Mouse (Mus musculus) cerebellum, adult 18-20 months (tissue): ENCODE measurements around the gene Slc25a13.
A peak's percentile ranks its signal among the peaks of the same experiment; 100 is the strongest.

Experiments used
- DNase-seq, 2 experiments: peaks; one replicate each; pipeline ENCODE4 v3.0.0; 2021

Gene Slc25a13

GRCm38 (mm10) chr6:6216507-6217285, at the start of gene Slc25a13:
Gene Slc25a13, minus strand, starts transcription at chr6:6217173.
- peak; percentile 42 to 51 for DNase-seq

DNA sequence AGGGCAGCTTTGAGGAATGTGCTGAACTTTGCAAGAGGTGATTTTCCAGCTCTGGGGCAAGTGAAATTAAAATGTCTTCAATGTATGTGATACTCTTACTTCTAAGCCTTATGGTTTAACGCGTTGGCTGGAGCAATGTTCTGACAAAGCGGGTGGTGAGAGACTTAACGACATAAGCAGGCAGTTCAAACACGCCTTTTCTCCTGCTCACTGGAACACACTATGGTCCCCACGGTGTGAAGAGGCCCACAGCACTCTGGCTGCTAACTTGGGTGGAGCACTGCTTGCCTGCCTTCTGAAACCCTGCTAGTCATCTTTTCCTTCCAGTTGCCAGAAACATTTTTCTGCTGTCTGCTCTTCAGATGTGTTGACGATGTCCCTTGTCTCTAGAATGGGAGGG, 48.8 kb upstream of the Slc25a13 start:
- no peak for DNase-seq

GRCm38 (mm10) chr6:6263293-6263911, 46.4 kb upstream of the Slc25a13 start:
- no peak for DNase-seq

DNA sequence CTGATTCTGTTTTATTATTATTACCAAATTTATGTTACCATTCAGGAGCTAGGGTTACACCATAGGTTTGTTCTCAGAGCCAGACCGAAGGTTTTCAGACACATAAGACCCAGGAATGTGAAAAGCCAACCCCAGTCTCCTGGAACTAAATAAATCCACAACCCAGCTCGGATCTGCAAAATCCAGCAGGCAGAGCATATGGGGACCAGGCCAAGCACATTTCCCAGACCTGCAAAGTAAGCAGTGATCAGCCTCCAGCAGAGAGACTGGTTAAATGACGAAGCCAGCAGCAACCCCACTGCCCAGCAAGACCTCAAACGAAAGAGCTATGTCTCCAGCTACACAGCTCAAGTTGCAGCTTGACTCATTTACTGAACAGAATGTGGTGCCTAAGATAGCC, 43.9 kb upstream of the Slc25a13 start:
- no peak for DNase-seq

DNA sequence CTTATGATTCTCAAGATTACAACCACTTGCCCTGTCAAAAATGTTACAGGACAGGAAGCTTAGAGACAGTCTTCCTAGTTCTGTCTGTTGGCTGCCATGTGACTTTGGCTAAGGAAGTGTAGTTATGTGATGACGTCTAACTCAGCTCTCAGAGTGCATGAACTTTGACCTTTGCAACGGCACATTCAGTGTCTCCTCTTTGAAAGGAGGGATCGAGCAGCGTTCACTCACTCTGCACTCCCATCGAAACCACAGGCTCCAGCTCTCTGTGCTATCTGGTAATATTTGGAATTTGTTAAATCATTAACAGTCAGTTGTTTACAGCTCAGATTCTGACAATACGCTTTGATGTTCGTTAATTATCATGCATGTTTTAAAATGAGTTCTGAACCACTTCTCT, 31.5 kb upstream of the Slc25a13 start:
- no peak for DNase-seq

- DNase-seq, result no peak
Observed at GRCm38 (mm10) chr6:6243828-6244227, 26.9 kb upstream of the Slc25a13 start.

DNA sequence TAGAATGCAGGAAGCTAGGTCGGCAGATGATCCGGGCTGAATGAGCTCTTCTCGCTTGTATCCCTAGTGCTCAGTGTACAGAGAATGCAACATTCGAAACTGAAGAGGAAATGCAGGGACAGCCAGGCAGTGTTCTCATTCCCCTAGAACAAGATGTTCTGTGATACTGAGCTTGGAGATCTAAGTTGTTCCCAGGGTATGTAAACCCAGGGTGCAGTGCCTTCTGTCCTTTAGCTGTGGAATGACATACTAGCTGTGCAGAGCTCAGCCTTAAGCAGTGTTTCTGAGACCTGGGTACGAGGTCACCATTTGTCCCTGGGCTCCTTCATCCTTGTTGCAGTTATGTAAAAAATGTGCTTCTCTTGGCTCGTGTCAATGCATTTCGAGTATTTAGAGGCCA, 25.1 kb upstream of the Slc25a13 start:
- no peak for DNase-seq

GRCm38 (mm10) chr6:6236788-6237298, 19.9 kb upstream of the Slc25a13 start:
- no peak for DNase-seq

- no peak for DNase-seq
Observed at GRCm38 (mm10) chr6:6230262-6230661, 13.3 kb upstream of the Slc25a13 start.

GRCm38 (mm10) chr6:6222721-6223120, 5.7 kb upstream of the Slc25a13 start:
- DNase-seq, result peak in 1 of 2 experiments; percentile 7

DNA sequence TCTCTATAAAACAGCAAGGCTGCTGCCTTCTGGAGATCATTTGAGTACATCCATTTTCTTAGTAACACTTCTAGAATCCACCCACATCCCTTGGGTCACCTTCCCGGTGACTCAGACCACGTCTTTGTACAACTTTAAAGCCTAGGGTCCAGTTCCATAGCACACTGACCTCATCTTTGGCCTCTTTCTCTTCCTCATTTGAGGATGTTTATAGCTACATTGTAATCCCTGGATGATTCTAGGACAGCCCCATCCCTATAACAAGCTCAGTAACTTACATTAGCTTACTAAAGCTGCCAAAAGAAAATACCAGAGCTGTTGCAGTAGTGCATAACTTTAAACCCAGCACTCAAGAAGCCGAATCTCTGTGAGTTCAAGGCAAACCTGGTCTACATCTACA, 3.6 kb upstream of the Slc25a13 start:
- no peak for DNase-seq

DNA sequence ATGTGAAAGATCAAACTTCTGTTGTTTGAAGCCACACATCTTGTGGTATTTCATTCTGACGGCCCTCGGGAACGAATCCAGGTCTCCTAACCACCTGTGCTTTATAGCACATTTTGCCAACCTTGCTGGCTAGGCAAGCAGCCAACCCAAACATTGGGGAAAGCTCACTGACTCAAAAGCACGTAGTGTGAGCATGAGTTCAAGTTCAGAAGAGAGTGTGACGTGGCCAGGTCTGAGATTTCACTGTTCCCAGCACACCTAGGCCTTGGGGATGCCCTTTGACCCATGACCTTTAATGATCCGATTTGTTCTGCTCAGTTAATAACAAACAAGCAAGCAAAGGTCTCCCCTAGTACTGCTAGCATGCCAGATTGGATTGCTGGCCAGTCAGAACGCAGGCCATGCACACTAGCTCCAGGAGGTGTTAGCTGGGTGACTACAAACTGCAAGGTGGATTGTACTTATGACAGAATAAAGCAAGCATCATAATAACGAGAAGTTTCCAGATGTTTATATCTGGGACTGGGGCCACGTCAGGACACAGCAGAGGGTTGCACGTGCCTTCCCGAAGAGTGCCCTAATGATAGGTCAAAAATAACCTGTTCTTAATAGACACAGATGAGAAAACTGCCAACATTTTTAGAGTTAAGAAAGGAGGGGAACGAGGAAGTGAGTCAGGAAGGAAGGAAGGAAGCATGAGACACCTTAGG, 2.8 kb upstream of the Slc25a13 start:
- no peak for DNase-seq

DNA sequence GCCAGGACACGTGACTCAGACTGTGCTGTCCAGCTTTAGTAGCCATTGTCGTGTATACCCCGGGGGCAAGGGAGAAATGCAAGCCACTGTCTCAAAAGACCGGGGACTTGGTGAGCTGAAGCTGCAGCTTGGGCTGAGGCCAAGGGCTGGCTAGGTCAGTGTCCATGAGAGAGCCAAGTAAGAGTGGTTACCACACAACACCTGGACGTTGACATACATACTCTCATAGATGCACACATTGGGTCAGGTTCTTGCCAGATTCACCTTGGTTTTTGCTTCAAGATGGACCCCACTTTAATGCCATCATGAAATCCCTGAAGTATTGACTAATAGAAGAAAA, 283 bp upstream of the Slc25a13 start:
- DNase-seq, result no peak

DNA sequence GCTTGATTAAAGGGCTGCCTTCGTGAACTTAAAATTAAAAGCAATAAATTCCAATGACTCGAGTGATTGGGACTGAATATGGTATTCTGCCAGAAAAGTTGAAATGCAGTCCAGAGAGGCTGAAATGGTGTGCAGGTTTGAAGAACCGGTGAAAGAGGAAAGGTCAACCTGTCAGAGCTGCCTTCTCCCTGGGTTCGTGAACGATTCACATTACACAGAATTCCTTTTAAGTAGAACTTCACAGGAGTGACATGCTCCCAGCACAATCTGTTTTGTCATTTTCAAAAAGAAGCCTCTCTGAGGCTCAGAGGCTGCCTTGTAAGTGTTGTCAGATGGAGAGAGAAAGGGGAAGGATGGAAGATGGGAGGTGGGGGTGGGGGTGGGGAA, 860 bp downstream of the Slc25a13 start:
- no peak for DNase-seq

DNA sequence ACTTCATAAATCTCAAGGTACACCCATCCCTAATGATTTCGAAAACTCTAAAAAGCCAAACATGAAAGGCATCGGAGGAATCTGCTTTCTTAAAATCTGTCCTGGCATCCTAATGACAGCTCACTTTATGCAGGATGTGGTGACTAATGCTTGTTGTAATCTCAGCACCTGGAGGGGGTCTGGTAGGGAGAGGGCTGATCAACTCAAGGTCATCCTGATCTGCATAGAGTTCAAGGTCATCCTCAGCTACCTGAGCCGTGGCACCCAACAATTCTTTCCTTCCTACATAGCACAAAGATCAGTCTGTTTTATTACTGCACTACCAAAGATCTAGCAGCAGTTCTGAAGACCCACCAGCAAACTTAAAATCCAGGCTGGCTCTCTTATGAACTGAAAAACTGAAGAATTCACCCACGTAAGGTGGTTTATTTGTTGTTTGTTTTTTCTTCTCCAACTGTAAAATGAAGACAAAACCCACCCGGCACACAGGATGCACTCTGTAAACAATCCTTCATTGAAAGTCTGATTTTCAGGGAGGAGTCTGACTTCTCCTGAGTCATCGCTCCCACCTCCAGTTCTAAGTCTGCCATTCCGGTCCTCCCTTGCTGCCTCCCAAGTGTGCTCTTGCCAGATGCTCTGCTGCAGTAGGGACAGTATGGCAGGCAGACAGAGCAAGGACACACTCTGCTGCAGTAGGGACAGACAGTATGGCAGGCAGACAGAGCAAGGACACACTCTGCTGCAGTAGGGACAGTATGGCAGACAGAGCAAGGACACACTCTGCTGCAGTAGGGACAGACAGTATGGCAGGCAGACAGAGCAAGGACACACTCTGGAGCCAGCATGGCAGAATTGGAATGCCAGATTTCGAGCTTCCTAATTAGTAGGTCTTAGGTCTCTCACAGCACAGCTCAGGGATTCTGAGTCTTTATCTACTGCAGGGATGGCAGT, 4.3 kb downstream of the Slc25a13 start:
- no peak for DNase-seq

DNA sequence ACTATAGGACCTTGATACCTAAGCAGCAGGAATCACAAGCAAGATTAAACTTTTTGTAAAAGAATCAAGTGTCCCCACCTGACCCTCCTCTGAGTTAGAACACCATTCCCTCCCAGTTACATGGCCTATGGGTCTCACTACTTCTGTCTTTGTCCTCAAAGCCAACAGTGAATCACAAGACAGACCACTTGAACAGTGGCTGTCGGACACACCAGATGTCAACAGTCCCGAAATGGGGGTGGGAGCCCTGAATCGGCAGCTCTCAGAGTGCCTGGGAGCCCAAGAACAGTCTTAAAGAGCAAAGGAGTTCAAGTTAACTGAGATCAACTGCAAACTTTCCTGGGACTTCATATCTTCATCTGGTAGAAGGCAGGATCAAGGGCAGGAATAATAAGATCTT, 5.0 kb downstream of the Slc25a13 start:
- no peak for DNase-seq

- no peak for DNase-seq
Observed at GRCm38 (mm10) chr6:6210637-6211036, 6.3 kb downstream of the Slc25a13 start.

GRCm38 (mm10) chr6:6208351-6209059, 8.5 kb downstream of the Slc25a13 start:
- DNase-seq, result no peak

DNA sequence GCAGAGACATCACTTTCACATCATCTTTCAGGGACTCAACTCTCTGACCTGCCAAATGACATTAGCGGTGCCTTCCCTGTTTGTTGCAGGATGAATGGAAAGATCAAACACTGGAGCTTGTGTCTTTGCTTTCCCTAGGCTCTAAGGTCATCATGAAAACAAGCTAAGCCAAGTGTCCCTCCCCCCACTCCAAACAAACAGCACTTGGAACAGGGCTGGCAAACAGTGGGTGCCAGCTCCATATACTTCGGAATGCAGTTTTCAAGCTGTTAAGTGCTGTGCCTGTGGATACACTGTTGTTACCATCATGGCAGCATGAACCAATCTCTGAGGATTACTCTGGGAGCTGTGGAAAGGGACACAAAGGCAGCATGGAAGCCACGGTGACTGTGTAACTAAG, 9.1 kb downstream of the Slc25a13 start:
- no peak for DNase-seq

GRCm38 (mm10) chr6:6207395-6207794, 9.6 kb downstream of the Slc25a13 start:
- DNase-seq, result no peak

DNA sequence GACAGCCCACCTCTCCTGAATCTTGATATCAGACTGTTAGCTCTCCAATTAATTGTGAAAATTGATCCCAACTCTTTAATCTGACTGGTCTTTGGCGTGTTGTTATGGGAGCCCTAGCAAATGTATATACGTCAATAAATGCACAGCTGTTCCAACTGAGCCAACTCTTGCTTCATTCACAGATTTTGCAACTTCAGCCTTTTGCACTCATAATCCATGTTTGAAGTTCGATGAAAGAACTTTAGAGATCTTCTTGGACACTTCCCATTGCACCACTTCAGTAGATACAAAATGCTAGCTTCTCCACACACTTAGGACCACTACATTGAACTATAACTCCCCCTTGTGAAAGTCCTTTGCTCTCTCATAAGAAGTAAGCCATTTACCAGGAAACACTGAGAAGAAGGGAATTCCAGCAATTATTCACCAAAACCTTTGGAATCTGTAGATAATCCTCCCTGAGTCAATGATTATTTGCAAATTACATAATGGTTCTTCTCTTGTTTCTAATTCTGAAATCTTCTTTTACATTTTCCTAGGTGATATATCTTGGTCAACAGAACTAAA, 11.3 kb downstream of the Slc25a13 start:
- DNase-seq, result no peak

DNA sequence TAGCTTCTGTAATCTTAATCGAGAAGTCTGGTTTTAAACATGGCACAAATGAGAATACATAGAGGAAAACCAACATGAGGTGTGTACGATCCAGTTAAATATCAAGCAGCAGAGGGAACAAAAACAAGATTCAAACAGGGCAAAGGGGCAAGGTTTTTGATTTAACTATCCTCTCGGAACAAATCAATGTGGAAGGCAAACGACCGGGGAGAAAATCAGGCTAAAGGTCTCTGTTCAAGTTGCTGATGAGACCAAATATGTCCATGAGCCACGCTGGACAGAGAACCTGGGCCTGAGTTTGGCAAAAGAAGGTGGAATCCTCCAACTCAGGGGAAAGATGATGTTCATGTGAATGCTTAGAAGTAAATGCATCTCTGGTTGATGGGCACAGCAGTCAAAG, 14.5 kb downstream of the Slc25a13 start:
- no peak for DNase-seq
